Mouse (Mus musculus) ovary, adult 18-20 months (tissue): ENCODE measurements around the gene Nbeal2.

Experiments
- DNase-seq: peaks from one replicate; pipeline ENCODE4 v3.0.0; 2022; ENCODE audit warnings: low spot score, mixed read lengths

The Nbeal2 gene

GRCm38 (mm10) chr9:110583521-110583920, 70.4 kb downstream of the Nbeal2 start:
- no peak for DNase-seq

GRCm38 (mm10) chr9:110582161-110582560, 71.8 kb downstream of the Nbeal2 start:
- DNase-seq = no peak
